Mouse (Mus musculus): Measurements from ENCODE around the gene Mip. TPM values are rescaled to one million over a fixed set of nuclear protein-coding genes. Genes with fewer than 3 reads are reported as not detected.
"Not testable (repeated sequence)": the region's sequence is repeated elsewhere in the genome, so short reads cannot be mapped to it uniquely, and the experiment has no call there.

The Mip gene
- polyA plus RNA-seq, 1 experiment from 2014 or later: not detected

DNA sequence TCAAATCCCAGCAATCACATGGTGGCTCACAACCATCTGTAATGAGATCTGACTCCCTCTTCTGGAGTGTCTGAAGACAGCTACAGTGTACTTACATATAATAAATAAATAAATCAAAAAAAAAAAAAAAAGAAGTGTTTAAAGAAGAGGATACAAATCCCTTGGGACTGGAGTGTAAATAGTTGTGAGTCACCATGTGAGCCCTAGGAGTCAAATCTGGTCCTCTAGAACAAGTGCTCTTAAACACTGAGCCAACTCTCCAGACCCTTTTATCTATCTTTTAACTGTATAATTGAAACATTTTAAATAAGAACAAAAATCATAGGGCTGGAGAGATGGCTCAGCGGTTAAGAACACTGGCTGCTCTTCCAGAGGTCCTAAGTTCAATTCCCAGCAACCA lies 49.7 kb downstream of the Mip start:
- not testable (repeated sequence) for H3K4me3 ChIP-seq (ENCODE audit: low read depth, low read length); ATAC-seq (replicated peaks; ENCODE audit: insufficient number of reproducible peaks, low FRiP score, low TSS enrichment); H3K27ac ChIP-seq (ENCODE audit: low read depth, low read length); H3K9ac ChIP-seq (ENCODE audit: low read depth, low read length); H3K4me1 ChIP-seq (ENCODE audit: control insufficient read depth, insufficient read depth, low read length); H3K36me3 ChIP-seq (ENCODE audit: control insufficient read depth, insufficient read depth, low read length); H3K4me2 ChIP-seq; H3K27me3 ChIP-seq (ENCODE audit: control insufficient read depth, insufficient read depth, low read length); H3K9me3 ChIP-seq (replicated peaks; ENCODE audit: control insufficient read depth, low read length)
- 94% methylated on average over 1 of the region's 1 CpGs for WGBS (ENCODE audit: insufficient replicate concordance)

GRCm38 (mm10) chr10:128278158-128278557 lies 52.5 kb downstream of the Mip start:
- H3K4me2 ChIP-seq: no peak overlapping the region
- no peak overlapping the region for H3K9ac ChIP-seq (ENCODE audit: low read depth, low read length)
- no peak for ATAC-seq (replicated peaks; ENCODE audit: insufficient number of reproducible peaks, low FRiP score, low TSS enrichment)
- H3K4me1 ChIP-seq (ENCODE audit: control insufficient read depth, insufficient read depth, low read length): no peaks in the 10 kb centered on the region
- no peak overlapping the region for H3K27ac ChIP-seq (ENCODE audit: low read depth, low read length)
- H3K36me3 ChIP-seq (ENCODE audit: control insufficient read depth, insufficient read depth, low read length): peaks cover 12% of the 10 kb centered on the region
- no peak overlapping the region for H3K4me3 ChIP-seq (ENCODE audit: low read depth, low read length)
- H3K27me3 ChIP-seq (ENCODE audit: control insufficient read depth, insufficient read depth, low read length): no peaks in the 10 kb centered on the region
- WGBS (ENCODE audit: insufficient replicate concordance): 58% methylated on average over 6 of the region's 6 CpGs
- no peaks in the 10 kb centered on the region for H3K9me3 ChIP-seq (replicated peaks; ENCODE audit: control insufficient read depth, low read length)

DNA sequence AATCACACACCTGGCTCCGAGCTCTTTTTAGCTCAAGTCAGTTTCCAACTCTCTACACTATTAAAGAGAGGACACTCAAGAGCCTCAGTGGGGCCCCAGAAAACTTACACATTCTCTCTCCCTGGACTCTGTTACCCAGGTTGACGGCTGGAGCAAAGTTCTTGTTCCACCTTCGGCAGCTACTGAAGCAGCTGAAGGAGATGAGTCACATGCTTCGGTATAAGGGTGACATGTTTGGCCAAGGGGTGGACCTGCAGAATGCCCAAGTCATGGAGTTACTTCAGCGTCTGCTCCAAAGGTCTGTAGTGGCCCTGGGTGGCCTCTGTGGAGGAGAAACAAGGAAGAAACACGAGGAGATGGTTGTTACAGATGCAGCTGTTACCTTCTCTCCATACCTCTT lies 55.3 kb downstream of the Mip start:
- peaks cover 12% of the 10 kb centered on the region for H3K36me3 ChIP-seq (ENCODE audit: control insufficient read depth, insufficient read depth, low read length)
- no peak overlapping the region for H3K4me3 ChIP-seq (ENCODE audit: low read depth, low read length)
- H3K4me1 ChIP-seq (ENCODE audit: control insufficient read depth, insufficient read depth, low read length): no peaks in the 10 kb centered on the region
- H3K9ac ChIP-seq (ENCODE audit: low read depth, low read length): no peak overlapping the region
- H3K9me3 ChIP-seq (replicated peaks; ENCODE audit: control insufficient read depth, low read length): no peaks in the 10 kb centered on the region
- 78% methylated on average over 6 of the region's 6 CpGs for WGBS (ENCODE audit: insufficient replicate concordance)
- H3K4me2 ChIP-seq: no peak overlapping the region
- no peaks in the 10 kb centered on the region for H3K27me3 ChIP-seq (ENCODE audit: control insufficient read depth, insufficient read depth, low read length)
- ATAC-seq (replicated peaks; ENCODE audit: insufficient number of reproducible peaks, low FRiP score, low TSS enrichment): no peak
- H3K27ac ChIP-seq (ENCODE audit: low read depth, low read length): no peak overlapping the region

Other genes starting within 250 kb of the Mip start
- not detected in 2 replicates for gene Hsd17b6, start 218.2 kb upstream of the Mip start, polyA plus RNA-seq (2014; fragmentation: Nextera tagmentation; extraction: Ambion mirVana)
- 56.0 and 61.4 TPM in 2 replicates for gene Prim1, start 210.7 kb upstream of the Mip start, polyA plus RNA-seq (2014; fragmentation: Nextera tagmentation; extraction: Ambion mirVana)
- 678 and 713 TPM in 2 replicates for gene Naca, start 190.3 kb upstream of the Mip start, polyA plus RNA-seq (2014; fragmentation: Nextera tagmentation; extraction: Ambion mirVana)
- 354 and 377 TPM in 2 replicates for gene Ptges3, start 166.9 kb upstream of the Mip start, polyA plus RNA-seq (2014; fragmentation: Nextera tagmentation; extraction: Ambion mirVana)
- gene Atp5b, start 142.6 kb upstream of the Mip start, polyA plus RNA-seq (2014; fragmentation: Nextera tagmentation; extraction: Ambion mirVana): 4,523 and 4,948 TPM in 2 replicates
- 10.9 and 21.7 TPM in 2 replicates for gene Baz2a, start 134.3 kb upstream of the Mip start, polyA plus RNA-seq (2014; fragmentation: Nextera tagmentation; extraction: Ambion mirVana)
- gene Rbms2, start 45.5 kb upstream of the Mip start, polyA plus RNA-seq (2014; fragmentation: Nextera tagmentation; extraction: Ambion mirVana): 36.1 and 38.5 TPM in 2 replicates
- 0.89 and 1.3 TPM in 2 replicates for gene Gls2, start 31.4 kb upstream of the Mip start, polyA plus RNA-seq (2014; fragmentation: Nextera tagmentation; extraction: Ambion mirVana)
- gene Spryd4, start 14.0 kb upstream of the Mip start, polyA plus RNA-seq (2014; fragmentation: Nextera tagmentation; extraction: Ambion mirVana): 40.4 and 41.4 TPM in 2 replicates
- gene Timeless, start 6.2 kb downstream of the Mip start, polyA plus RNA-seq (2014; fragmentation: Nextera tagmentation; extraction: Ambion mirVana): 33.1 and 34.2 TPM in 2 replicates
- gene Apon, start 28.3 kb downstream of the Mip start, polyA plus RNA-seq (2014; fragmentation: Nextera tagmentation; extraction: Ambion mirVana): 0.24 TPM in 1 of 2 replicates, not detected in the other
- gene Apof, start 42.8 kb downstream of the Mip start, polyA plus RNA-seq (2014; fragmentation: Nextera tagmentation; extraction: Ambion mirVana): 0.49 TPM in 1 of 2 replicates, not detected in the other
- gene Stat2, start 44.7 kb downstream of the Mip start, polyA plus RNA-seq (2014; fragmentation: Nextera tagmentation; extraction: Ambion mirVana): 8.6 and 11.0 TPM in 2 replicates
- 0.86 and 0.89 TPM in 2 replicates for gene Il23a, start 72.9 kb downstream of the Mip start, polyA plus RNA-seq (2014; fragmentation: Nextera tagmentation; extraction: Ambion mirVana)
- gene Pan2, start 77.5 kb downstream of the Mip start, polyA plus RNA-seq (2014; fragmentation: Nextera tagmentation; extraction: Ambion mirVana): 25.9 and 27.7 TPM in 2 replicates
- 206 and 224 TPM in 2 replicates for gene Cnpy2, start 96.6 kb downstream of the Mip start, polyA plus RNA-seq (2014; fragmentation: Nextera tagmentation; extraction: Ambion mirVana)
- 424 and 466 TPM in 2 replicates for gene Cs, start 111.9 kb downstream of the Mip start, polyA plus RNA-seq (2014; fragmentation: Nextera tagmentation; extraction: Ambion mirVana)
- gene Coq10a, start 143.2 kb downstream of the Mip start, polyA plus RNA-seq (2014; fragmentation: Nextera tagmentation; extraction: Ambion mirVana): 12.6 and 14.0 TPM in 2 replicates
- gene Ankrd52, start 151.3 kb downstream of the Mip start, polyA plus RNA-seq (2014; fragmentation: Nextera tagmentation; extraction: Ambion mirVana): 9.3 and 11.7 TPM in 2 replicates
- gene Slc39a5, start 175.4 kb downstream of the Mip start, polyA plus RNA-seq (2014; fragmentation: Nextera tagmentation; extraction: Ambion mirVana): 0.52 TPM in 1 of 2 replicates, not detected in the other
- gene Nabp2, start 185.7 kb downstream of the Mip start, polyA plus RNA-seq (2014; fragmentation: Nextera tagmentation; extraction: Ambion mirVana): 61.6 and 70.8 TPM in 2 replicates
- 24.5 and 24.8 TPM in 2 replicates for gene Rnf41, start 185.8 kb downstream of the Mip start, polyA plus RNA-seq (2014; fragmentation: Nextera tagmentation; extraction: Ambion mirVana)
- 70.8 and 82.8 TPM in 2 replicates for gene Smarcc2, start 233.4 kb downstream of the Mip start, polyA plus RNA-seq (2014; fragmentation: Nextera tagmentation; extraction: Ambion mirVana)

All from heart, embryonic 11.5 days (tissue).